Mouse (Mus musculus): ENCODE data around the gene Rab6b.

GRCm38 (mm10) chr9:103207846-103208245 is 96.3 kb downstream of the Rab6b start:
- 0 out of 2 replicates have a peak, but pooled peaks have one; percentile 30 for TF ChIP-seq POLR2A (IDR thresholded peaks at IDR 0.05; ENCODE audit: extremely low read depth, insufficient read depth, low read length)
- peak; percentile 93 for TF ChIP-seq CTCF (IDR thresholded peaks at IDR 0.05; ENCODE audit: low read depth, low read length)
